Mouse (Mus musculus) hindbrain, embryonic 11.5 days (tissue): Measurements from ENCODE around the gene Btn1a1. TPM values are rescaled to one million over a fixed set of nuclear protein-coding genes. Genes with fewer than 3 reads are reported as not detected.

Experiments
- ATAC-seq: fragments of 200-750 bp; cut with Nextera tagmentation; 2 replicates; pipeline ENCODE4 v1.8.0; 2017; ENCODE audit warnings: mild to moderate bottlenecking, moderate TSS enrichment, moderate library complexity; ENCODE audit not compliant: low FRiP score
- DNase-seq: peaks from one replicate; pipeline ENCODE4 v3.0.0-alpha.2; 2015; ENCODE audit warnings: low spot score
- H3K27ac ChIP-seq: fragments of 300-500 bp; sonication (generic); 2 replicates; pipeline ENCODE4 v1.5.1; 2014; ENCODE audit warnings: mild to moderate bottlenecking, low read depth, low read length
- H3K27me3 ChIP-seq: fragments of 300-500 bp; sonication (generic); 2 replicates; pipeline ENCODE4 v1.6.1; 2014; ENCODE audit warnings: mild to moderate bottlenecking, low read length, moderate library complexity, mixed read lengths; ENCODE audit not compliant: control insufficient read depth, insufficient read depth
- H3K36me3 ChIP-seq: fragments of 300-500 bp; sonication (generic); 2 replicates; pipeline ENCODE4 v1.6.1; 2014; ENCODE audit warnings: mild to moderate bottlenecking, low read length, moderate library complexity, mixed read lengths; ENCODE audit not compliant: control insufficient read depth, insufficient read depth
- H3K4me1 ChIP-seq: fragments of 300-500 bp; sonication (generic); replicated peaks from 2 replicates; pipeline ENCODE4 v1.6.1; 2014; ENCODE audit warnings: low read length, mixed read lengths; ENCODE audit not compliant: control insufficient read depth, insufficient read depth
- H3K4me2 ChIP-seq: fragments of 300-500 bp; sonication (generic); replicated peaks from 2 replicates; pipeline ENCODE4 v1.6.1; 2014; ENCODE audit warnings: mild to moderate bottlenecking, low read depth, low read length
- H3K4me3 ChIP-seq: fragments of 300-500 bp; sonication (generic); 2 replicates; pipeline ENCODE4 v1.5.1; 2014; ENCODE audit warnings: low read depth, low read length
- H3K9ac ChIP-seq: fragments of 300-500 bp; sonication (generic); 2 replicates; pipeline ENCODE4 v1.6.1; 2014; ENCODE audit warnings: low read depth, low read length
- H3K9me3 ChIP-seq: fragments of 300-500 bp; sonication (generic); 2 replicates; pipeline ENCODE4 v1.6.1; 2016; ENCODE audit warnings: low read length; ENCODE audit not compliant: control insufficient read depth
- WGBS: fragments of 180-500 bp; shearing (Covaris S2); extraction: QIAGEN DNeasy Blood & Tissue Kit; methylation state at CpG from one replicate; pipeline ENCODE4 v1.1.7; 2014; 5-methylcytosine and 5-hydroxymethylcytosine counted together
- polyA plus RNA-seq: library from polyadenylated mRNA; unstranded; fragments of >200 nt; fragmentation: Nextera tagmentation; extraction: Ambion mirVana; gene quantifications from 2 replicates; pipeline ENCODE4 v1.2.1, GENCODE M21; 2014

Btn1a1 gene
- polyA plus RNA-seq, 1 experiment from 2014 or later: not detected

- no peaks in the 10 kb centered on the region for H3K36me3 ChIP-seq
- H3K4me1 ChIP-seq: no peaks in the 10 kb centered on the region
- no peak overlapping the region for H3K4me2 ChIP-seq
- H3K27me3 ChIP-seq: 0 out of 2 replicates have a peak, but pooled peaks cover 2% of the 10 kb centered on the region
- no peak for ATAC-seq
- no peak overlapping the region for H3K9ac ChIP-seq
- DNase-seq: no peak
- no peak overlapping the region for H3K4me3 ChIP-seq
- WGBS: 38% methylated on average over 4 of the region's 4 CpGs
- H3K27ac ChIP-seq: no peak overlapping the region
- no peaks in the 10 kb centered on the region for H3K9me3 ChIP-seq
Measured at GRCm38 (mm10) chr13:23502916-23503315, 37.2 kb upstream of the Btn1a1 start.

- no peak overlapping the region for H3K4me3 ChIP-seq
Measured at GRCm38 (mm10) chr13:23502031-23502567, 36.4 kb upstream of the Btn1a1 start.

GRCm38 (mm10) chr13:23501511-23501910 lies 35.8 kb upstream of the Btn1a1 start:
- no peak for DNase-seq
- no peak overlapping the region for H3K9ac ChIP-seq
- H3K4me1 ChIP-seq: no peaks in the 10 kb centered on the region
- 32% methylated on average over 5 of the region's 5 CpGs for WGBS
- H3K27ac ChIP-seq: no peak overlapping the region
- no peak for ATAC-seq
- peak overlapping the region; percentile 26 for H3K4me2 ChIP-seq
- no peaks in the 10 kb centered on the region for H3K9me3 ChIP-seq
- H3K4me3 ChIP-seq: no peak overlapping the region
- H3K27me3 ChIP-seq: 0 out of 2 replicates have a peak, but pooled peaks cover 2% of the 10 kb centered on the region
- no peaks in the 10 kb centered on the region for H3K36me3 ChIP-seq

More at GRCm38 (mm10) chr13:23502031-23502567, 36.4 kb upstream of the Btn1a1 start:
- H3K36me3 ChIP-seq: no peaks in the 10 kb centered on the region
- no peaks in the 10 kb centered on the region for H3K9me3 ChIP-seq
- H3K27ac ChIP-seq: no peak overlapping the region
- H3K27me3 ChIP-seq: 0 out of 2 replicates have a peak, but pooled peaks cover 2% of the 10 kb centered on the region
- ATAC-seq (no peak), DNase-seq (no peak)
- H3K4me2 ChIP-seq: no peak overlapping the region
- 31% methylated on average over 9 of the region's 9 CpGs for WGBS
- no peaks in the 10 kb centered on the region for H3K4me1 ChIP-seq
- H3K9ac ChIP-seq: no peak overlapping the region

- H3K4me1 ChIP-seq: no peaks in the 10 kb centered on the region
- peak; percentile 80 for ATAC-seq
- no peak overlapping the region for H3K27ac ChIP-seq
- DNase-seq: peak; percentile 86
- 0% methylated on average over 17 of the region's 17 CpGs for WGBS
- H3K36me3 ChIP-seq: no peaks in the 10 kb centered on the region
- no peak overlapping the region for H3K4me3 ChIP-seq
- H3K9me3 ChIP-seq: no peaks in the 10 kb centered on the region
- no peak overlapping the region for H3K9ac ChIP-seq
- 0 out of 2 replicates have a peak, but pooled peaks cover 2% of the 10 kb centered on the region for H3K27me3 ChIP-seq
- H3K4me2 ChIP-seq: no peak overlapping the region
Measured at GRCm38 (mm10) chr13:23500424-23501200, 34.9 kb upstream of the Btn1a1 start.

- DNase-seq (no peak), ATAC-seq (no peak)
- Histone ChIP-seq H3K36me3 (no peaks in the 10 kb centered on the region), H3K4me1 (no peaks in the 10 kb centered on the region), H3K9ac (no peak overlapping the region), H3K27me3 (0 out of 2 replicates have a peak, but pooled peaks cover 2% of the 10 kb centered on the region), H3K4me2 (no peak overlapping the region), H3K27ac (no peak overlapping the region), H3K4me3 (no peak overlapping the region), H3K9me3 (no peaks in the 10 kb centered on the region)
- 3% methylated on average over 7 of the region's 7 CpGs for WGBS
Measured at GRCm38 (mm10) chr13:23499943-23500342, 34.2 kb upstream of the Btn1a1 start.

- peak overlapping the region; percentile 14 for H3K4me3 ChIP-seq
- no peak overlapping the region for H3K27ac ChIP-seq
- WGBS: 5% methylated on average over 10 of the region's 10 CpGs
- H3K4me1 ChIP-seq: no peaks in the 10 kb centered on the region
- peak overlapping the region; percentile 29 for H3K4me2 ChIP-seq
- ATAC-seq (no peak), DNase-seq (no peak)
- 0 out of 2 replicates have a peak, but pooled peaks cover 2% of the 10 kb centered on the region for H3K27me3 ChIP-seq
- no peak overlapping the region for H3K9ac ChIP-seq
- no peaks in the 10 kb centered on the region for H3K36me3 ChIP-seq
- H3K9me3 ChIP-seq: no peaks in the 10 kb centered on the region
Measured at GRCm38 (mm10) chr13:23498653-23499052, 33.0 kb upstream of the Btn1a1 start.

GRCm38 (mm10) chr13:23497656-23498321 lies 32.1 kb upstream of the Btn1a1 start:
- no peak overlapping the region for H3K27ac ChIP-seq
- H3K9ac ChIP-seq: no peak overlapping the region
- 0 out of 2 replicates have a peak, but pooled peaks cover 2% of the 10 kb centered on the region for H3K27me3 ChIP-seq
- peak; percentile 72 for DNase-seq
- peak overlapping the region; percentile 29; the same call in 1 of the 2 replicates for H3K4me2 ChIP-seq
- WGBS: 1% methylated on average over 19 of the region's 19 CpGs
- H3K36me3 ChIP-seq: no peaks in the 10 kb centered on the region
- H3K9me3 ChIP-seq: no peaks in the 10 kb centered on the region
- ATAC-seq: no peak
- H3K4me1 ChIP-seq: no peaks in the 10 kb centered on the region
- peak overlapping the region; percentile 14 for H3K4me3 ChIP-seq

- H3K27me3 ChIP-seq: 0 out of 2 replicates have a peak, but pooled peaks cover 2% of the 10 kb centered on the region
- 83% methylated on average over 6 of the region's 6 CpGs for whole genome bisulfite sequencing
- no peak for ATAC-seq
Measured at GRCm38 (mm10) chr13:23495526-23495925, 29.8 kb upstream of the Btn1a1 start.

More at GRCm38 (mm10) chr13:23495526-23495925, 29.8 kb upstream of the Btn1a1 start:
- H3K4me2 ChIP-seq: no peak overlapping the region
- no peaks in the 10 kb centered on the region for H3K4me1 ChIP-seq
- DNase-seq: no peak
- no peak overlapping the region for H3K4me3 ChIP-seq
- no peak overlapping the region for H3K27ac ChIP-seq
- H3K9me3 ChIP-seq: no peaks in the 10 kb centered on the region
- H3K9ac ChIP-seq: no peak overlapping the region
- no peaks in the 10 kb centered on the region for H3K36me3 ChIP-seq
